14 mouse cellular contexts compared by ENCODE assay signal in the genomic region with DNA sequence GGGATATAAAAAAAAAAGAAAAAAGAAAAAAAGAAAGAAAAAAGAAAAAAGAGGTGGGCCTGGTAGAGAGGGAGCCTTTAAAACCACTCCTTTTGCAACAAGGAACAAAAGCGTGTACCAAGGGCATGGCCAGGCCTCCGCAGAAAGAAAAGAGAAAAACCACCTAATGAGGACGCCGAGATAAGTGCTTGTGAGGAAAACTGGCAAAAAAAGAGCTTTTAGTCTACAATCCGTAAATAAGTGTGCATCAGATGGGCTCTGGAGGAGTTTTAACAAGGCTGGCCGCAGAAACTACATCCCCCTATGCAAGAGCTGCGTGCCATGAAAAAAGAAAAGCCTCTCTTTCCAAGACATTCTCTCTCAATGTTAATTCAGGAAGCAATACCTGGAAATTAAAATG.
"Had no signal": no experiment of that assay in that cellular context is flagged by ENCODE, and none has a peak within 500 bp of the region (broad histone marks: within the 10 kb centered on the region; RNA-seq: fewer than 3 reads in every experiment).

No protein-coding gene starts in this region.

- H3K9ac ChIP-seq: limb, embryonic 13.5 days; liver, embryonic 14.5 days; neural tube, embryonic 15.5 days had no signal

- H3K9me3 ChIP-seq: limb, embryonic 13.5 days; neural tube, embryonic 15.5 days had no signal

- DNase-seq: kidney, adult 18-20 months; kidney, postnatal 10 days; kidney, postnatal 4 days; left cerebral cortex, postnatal 4 days; lung, adult 18-20 months; right cerebral cortex, adult 18-20 months; right cerebral cortex, postnatal 25 days; thymus, adult 18-20 months; thymus, postnatal 14 days had no signal

- H3K36me3 ChIP-seq: limb, embryonic 13.5 days; neural tube, embryonic 15.5 days had no signal

- H3K27me3 ChIP-seq: limb, embryonic 13.5 days; neural tube, embryonic 15.5 days had no signal

- H3K4me3 ChIP-seq: layer of hippocampus, adult 2 months; limb, embryonic 13.5 days; myocyte; neural tube, embryonic 15.5 days had no signal

- H3K4me2 ChIP-seq: limb, embryonic 13.5 days; neural tube, embryonic 15.5 days had no signal

- H3K4me1 ChIP-seq: limb, embryonic 13.5 days; neural tube, embryonic 15.5 days had no signal

- H3K27ac ChIP-seq: layer of hippocampus, adult 2 months; limb, embryonic 13.5 days; liver, embryonic 14.5 days; neural tube, embryonic 15.5 days had no signal
